Mouse (Mus musculus) hindbrain, embryonic 14.5 days (tissue): ENCODE data around the gene Olfr557. TPM values are rescaled to one million over a fixed set of nuclear protein-coding genes. Genes with fewer than 3 reads are reported as not detected.

Experiments
- ATAC-seq: fragments of 200-750 bp; cut with Nextera tagmentation; 2 replicates; pipeline ENCODE4 v1.8.0; 2017; ENCODE audit warnings: moderate number of reproducible peaks, mild to moderate bottlenecking, moderate TSS enrichment, moderate library complexity; ENCODE audit not compliant: low FRiP score
- DNase-seq: peaks from one replicate; pipeline ENCODE4 v3.0.0-alpha.2; 2015; ENCODE audit warnings: low spot score
- H3K27ac ChIP-seq: fragments of 300-500 bp; sonication (generic); 2 replicates; pipeline ENCODE4 v1.5.1; 2014; ENCODE audit warnings: mild to moderate bottlenecking, moderate library complexity
- H3K27me3 ChIP-seq: fragments of 300-500 bp; sonication (generic); 2 replicates; pipeline ENCODE4 v1.6.1; 2014; ENCODE audit warnings: mild to moderate bottlenecking, low read length, mixed read lengths; ENCODE audit not compliant: control insufficient read depth, insufficient read depth
- H3K36me3 ChIP-seq: fragments of 300-500 bp; sonication (generic); replicated peaks from 2 replicates; pipeline ENCODE4 v1.6.1; 2014; ENCODE audit not compliant: control insufficient read depth, insufficient read depth
- H3K4me1 ChIP-seq: fragments of 300-500 bp; sonication (generic); replicated peaks from 2 replicates; pipeline ENCODE4 v1.6.1; 2014; ENCODE audit warnings: antibody characterized with exemption, low read length, mixed read lengths; ENCODE audit not compliant: control insufficient read depth, insufficient read depth
- H3K4me2 ChIP-seq: fragments of 300-500 bp; sonication (generic); replicated peaks from 2 replicates; pipeline ENCODE4 v1.6.1; 2014; ENCODE audit warnings: mild to moderate bottlenecking, moderate library complexity
- H3K4me3 ChIP-seq: fragments of 300-500 bp; sonication (generic); replicated peaks from 2 replicates; pipeline ENCODE4 v1.5.1; 2014; ENCODE audit warnings: mild to moderate bottlenecking, low read length
- H3K9ac ChIP-seq: fragments of 300-500 bp; sonication (generic); 2 replicates; pipeline ENCODE4 v1.6.1; 2014
- H3K9me3 ChIP-seq: fragments of 300-500 bp; sonication (generic); 2 replicates; pipeline ENCODE4 v1.6.1; 2016; ENCODE audit warnings: low read length; ENCODE audit not compliant: control insufficient read depth
- WGBS: fragments of 180-500 bp; shearing (Covaris S2); extraction: QIAGEN DNeasy Blood & Tissue Kit; methylation state at CpG from one replicate; pipeline ENCODE4 v1.1.7; 2014; 5-methylcytosine and 5-hydroxymethylcytosine counted together
- polyA plus RNA-seq: library from polyadenylated mRNA; unstranded; fragments of >200 nt; fragmentation: Nextera tagmentation; extraction: Ambion mirVana; gene quantifications from 2 replicates; pipeline ENCODE4 v1.2.1, GENCODE M21; 2014

Gene Olfr557
- polyA plus RNA-seq, 1 experiment from 2014 or later: not detected

- ATAC-seq (no peak), DNase-seq (no peak)
- no peaks in the 10 kb centered on the region for H3K27me3 ChIP-seq
- WGBS: 43% methylated on average over 1 of the region's 1 CpGs
- H3K36me3 ChIP-seq: no peaks in the 10 kb centered on the region
- H3K4me3 ChIP-seq: no peak within 1 kb of the TSS
- no peaks in the 10 kb centered on the region for H3K4me1 ChIP-seq
- H3K9ac ChIP-seq: no peak within 1 kb of the TSS
- H3K4me2 ChIP-seq: no peak within 1 kb of the TSS
- no peak within 1 kb of the TSS for H3K27ac ChIP-seq
- H3K9me3 ChIP-seq: no peaks in the 10 kb centered on the region
Observed at GRCm38 (mm10) chr7:102718970-102719369, 23.3 kb downstream of the Olfr557 start, which contains the start of gene Olfr33. TSS of gene Olfr33 (minus strand) at chr7:102719070.

DNA sequence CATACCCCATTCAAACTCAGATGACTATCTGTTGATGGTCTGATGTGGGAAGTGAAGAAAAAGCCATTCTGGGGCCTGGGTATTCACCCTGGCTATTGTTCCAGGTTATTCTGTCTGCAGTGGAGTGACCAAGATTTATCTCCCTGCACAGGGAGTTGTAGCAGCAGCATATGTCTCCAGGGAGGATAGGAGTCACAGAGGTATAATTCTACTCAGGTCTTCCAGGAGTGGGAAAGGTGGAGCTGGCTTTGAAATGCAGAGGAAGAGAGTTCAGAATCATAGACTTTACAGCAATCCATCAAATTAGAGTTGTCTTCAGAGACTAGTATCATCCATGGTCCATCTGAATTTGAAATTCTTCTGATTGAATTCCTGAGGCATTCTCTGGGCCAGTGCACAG is 31.7 kb downstream of the Olfr557 start, which contains the start of gene Olfr559:
TSS of gene Olfr559 (minus strand) at position 101 of the 400 bp plus-strand sequence.
- H3K4me1 ChIP-seq: no peaks in the 10 kb centered on the region
- H3K9ac ChIP-seq: no peak within 1 kb of the TSS

GRCm38 (mm10) chr7:102733793-102734192 is 38.1 kb downstream of the Olfr557 start:
- H3K9me3 ChIP-seq: no peaks in the 10 kb centered on the region
- no peak for DNase-seq
- no peaks in the 10 kb centered on the region for H3K4me1 ChIP-seq
- H3K27ac ChIP-seq: no peak overlapping the region
- WGBS: 62% methylated on average over 1 of the region's 1 CpGs
- ATAC-seq: no peak
- no peaks in the 10 kb centered on the region for H3K27me3 ChIP-seq
- H3K9ac ChIP-seq: no peak overlapping the region
- H3K36me3 ChIP-seq: no peaks in the 10 kb centered on the region
- no peak overlapping the region for H3K4me2 ChIP-seq
- no peak overlapping the region for H3K4me3 ChIP-seq

More for the DNA sequence above, 31.7 kb downstream of the Olfr557 start, which contains the start of gene Olfr559:
- no peak for DNase-seq
- Histone ChIP-seq H3K4me3 (no peak within 1 kb of the TSS), H3K27ac (no peak within 1 kb of the TSS), H3K9me3 (no peaks in the 10 kb centered on the region), H3K36me3 (no peaks in the 10 kb centered on the region), H3K4me2 (no peak within 1 kb of the TSS), H3K27me3 (no peaks in the 10 kb centered on the region)
- no peak for ATAC-seq

DNA sequence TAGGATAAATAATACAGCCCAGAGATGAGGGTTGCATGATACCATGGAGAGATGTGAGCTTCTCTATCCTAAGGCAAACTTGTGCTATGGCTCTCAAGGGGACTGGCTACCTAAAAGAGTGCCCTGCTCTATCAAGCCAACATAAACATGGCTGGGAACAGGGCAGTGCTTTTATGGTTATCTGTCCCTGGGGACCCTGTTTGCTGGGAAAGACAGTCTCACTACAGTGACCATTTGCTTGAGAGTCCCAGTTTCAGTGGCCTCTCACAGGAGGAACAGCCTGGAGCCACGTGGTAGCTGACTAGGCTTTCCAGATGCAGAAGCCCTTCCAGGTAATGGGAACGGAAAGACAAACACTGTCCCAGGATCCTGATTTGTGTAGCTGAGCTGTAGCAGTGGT is 42.0 kb downstream of the Olfr557 start:
- Histone ChIP-seq H3K9me3 (no peaks in the 10 kb centered on the region), H3K4me2 (no peak overlapping the region), H3K36me3 (no peaks in the 10 kb centered on the region), H3K4me3 (no peak overlapping the region), H3K9ac (no peak overlapping the region), H3K4me1 (no peaks in the 10 kb centered on the region), H3K27ac (no peak overlapping the region), H3K27me3 (no peaks in the 10 kb centered on the region)
- ATAC-seq (no peak), DNase-seq (no peak)
- whole genome bisulfite sequencing: 80% methylated on average over 2 of the region's 2 CpGs

Other genes with a start within 250 kb of the Olfr557 start
- gene Olfr543, start 214.2 kb upstream of the Olfr557 start, polyA plus RNA-seq: 0.18 and 0.39 TPM in 2 replicates
- gene Olfr544, start 207.6 kb upstream of the Olfr557 start, polyA plus RNA-seq: 0.09 and 0.11 TPM in 2 replicates
- 0.17 and 0.23 TPM in 2 replicates for gene Olfr545, start 196.3 kb upstream of the Olfr557 start, polyA plus RNA-seq
- gene Olfr547, start 161.2 kb upstream of the Olfr557 start, polyA plus RNA-seq: not detected in 2 replicates
- not detected in 2 replicates for gene Olfr548-ps1, start 155.0 kb upstream of the Olfr557 start, polyA plus RNA-seq
- gene Olfr549, start 146.0 kb upstream of the Olfr557 start, polyA plus RNA-seq: not detected in 2 replicates
- gene Trim21, start 130.4 kb upstream of the Olfr557 start, polyA plus RNA-seq: 0.11 and 0.57 TPM in 2 replicates
- gene Olfr550, start 124.5 kb upstream of the Olfr557 start, polyA plus RNA-seq: not detected in 2 replicates
- gene Olfr551, start 104.0 kb upstream of the Olfr557 start, polyA plus RNA-seq: not detected in 2 replicates
- not detected in 2 replicates for gene Olfr552, start 98.1 kb upstream of the Olfr557 start, polyA plus RNA-seq
- not detected in 2 replicates for gene Olfr553, start 77.7 kb upstream of the Olfr557 start, polyA plus RNA-seq
- gene Olfr554, start 57.5 kb upstream of the Olfr557 start, polyA plus RNA-seq: not detected in 2 replicates
- gene Olfr555, start 37.1 kb upstream of the Olfr557 start, polyA plus RNA-seq: not detected in 2 replicates
- gene Olfr556, start 31.0 kb upstream of the Olfr557 start, polyA plus RNA-seq: not detected in 2 replicates
- 8.3 and 8.4 TPM in 2 replicates for gene Trim68, start 8.6 kb upstream of the Olfr557 start, polyA plus RNA-seq
- gene Olfr558, start 6.3 kb downstream of the Olfr557 start, polyA plus RNA-seq: 0.08 and 0.22 TPM in 2 replicates
- gene Olfr33, start 23.2 kb downstream of the Olfr557 start, polyA plus RNA-seq: not detected in 2 replicates
- gene Olfr559, start 31.6 kb downstream of the Olfr557 start, polyA plus RNA-seq: not detected in 2 replicates
- gene Olfr560, start 63.5 kb downstream of the Olfr557 start, polyA plus RNA-seq: not detected in 2 replicates
- gene Olfr78, start 63.6 kb downstream of the Olfr557 start, polyA plus RNA-seq: 0.13 and 0.17 TPM in 2 replicates
- not detected in 2 replicates for gene Olfr561, start 75.3 kb downstream of the Olfr557 start, polyA plus RNA-seq
- gene Olfr564, start 107.6 kb downstream of the Olfr557 start, polyA plus RNA-seq: not detected in 2 replicates
- not detected in 2 replicates for gene Olfr566, start 162.9 kb downstream of the Olfr557 start, polyA plus RNA-seq
- not detected in 2 replicates for gene Olfr568, start 181.2 kb downstream of the Olfr557 start, polyA plus RNA-seq
- gene Olfr569, start 195.0 kb downstream of the Olfr557 start, polyA plus RNA-seq: not detected in 2 replicates
- gene Olfr570, start 198.7 kb downstream of the Olfr557 start, polyA plus RNA-seq: 0.25 TPM in 1 of 2 replicates, not detected in the other
- not detected in 2 replicates for gene Olfr571, start 221.6 kb downstream of the Olfr557 start, polyA plus RNA-seq
- gene Olfr572, start 228.5 kb downstream of the Olfr557 start, polyA plus RNA-seq: not detected in 2 replicates
- not detected in 2 replicates for gene Olfr573-ps1, start 246.7 kb downstream of the Olfr557 start, polyA plus RNA-seq